Mouse (Mus musculus) E14TG2a.4 (cell line): ENCODE results near the gene Plekhg1.

Experiments
- H3K27me3 ChIP-seq: 2 replicates; pipeline ENCODE4 v1.6.1; 2014; ENCODE audit warnings: low read length, control low read depth; ENCODE audit not compliant: insufficient read depth
- H3K36me3 ChIP-seq: 2 replicates; pipeline ENCODE4 v1.6.1; 2014; ENCODE audit warnings: low read length, control low read depth; ENCODE audit not compliant: insufficient read depth
- H3K4me1 ChIP-seq: replicated peaks from 2 replicates; pipeline ENCODE4 v1.6.1; 2014; ENCODE audit warnings: low read depth, low read length, control low read depth
- H3K4me3 ChIP-seq: replicated peaks from 2 replicates; pipeline ENCODE4 v1.5.1; 2014; ENCODE audit warnings: mild to moderate bottlenecking, low read length
- H3K9me3 ChIP-seq: 2 replicates; pipeline ENCODE4 v1.6.1; 2014; ENCODE audit warnings: low read length, control low read depth
- CTCF ChIP-seq: conservative IDR thresholded peaks from 2 replicates; pipeline ENCODE4 v1.5.1; 2014; ENCODE audit warnings: low read length
- NANOG ChIP-seq: IDR thresholded peaks from 2 replicates; pipeline ENCODE4 v1.6.1; 2014; ENCODE audit warnings: borderline replicate concordance, low read length, mixed read lengths
- POU5F1 ChIP-seq: IDR thresholded peaks from 2 replicates; pipeline ENCODE4 v1.6.1; 2014; ENCODE audit warnings: low read length, borderline replicate concordance

Plekhg1 gene

DNA sequence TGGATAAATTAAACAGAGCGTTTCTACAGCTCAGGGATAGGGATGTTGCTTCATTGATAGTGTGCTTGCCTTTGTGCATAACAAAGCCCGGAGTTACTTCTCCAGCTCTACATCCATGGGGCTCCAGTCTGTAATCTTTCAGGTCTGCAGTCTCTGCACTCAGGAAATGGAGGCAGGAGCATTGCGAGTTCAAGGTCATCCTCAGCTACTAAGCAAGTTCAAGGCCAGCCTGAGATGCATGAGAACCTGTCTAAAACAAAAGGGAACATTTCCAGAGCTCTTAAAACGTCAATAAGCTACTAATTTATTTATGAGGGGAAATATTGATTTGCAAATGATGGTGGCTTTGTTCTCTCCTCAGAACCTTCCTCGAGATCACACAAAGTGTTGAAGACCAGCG lies 209.1 kb downstream of the Plekhg1 start:
- peak; percentile 8; the same call in 1 of the 2 replicates for TF ChIP-seq POU5F1
- no peak for TF ChIP-seq CTCF
- peak; percentile 68 for TF ChIP-seq NANOG
- no peaks in the 10 kb centered on the region for H3K27me3 ChIP-seq
- peaks cover 29% of the 10 kb centered on the region for H3K4me1 ChIP-seq
- H3K36me3 ChIP-seq: peaks cover 65% of the 10 kb centered on the region
- H3K4me3 ChIP-seq: no peak overlapping the region
- H3K9me3 ChIP-seq: no peaks in the 10 kb centered on the region

DNA sequence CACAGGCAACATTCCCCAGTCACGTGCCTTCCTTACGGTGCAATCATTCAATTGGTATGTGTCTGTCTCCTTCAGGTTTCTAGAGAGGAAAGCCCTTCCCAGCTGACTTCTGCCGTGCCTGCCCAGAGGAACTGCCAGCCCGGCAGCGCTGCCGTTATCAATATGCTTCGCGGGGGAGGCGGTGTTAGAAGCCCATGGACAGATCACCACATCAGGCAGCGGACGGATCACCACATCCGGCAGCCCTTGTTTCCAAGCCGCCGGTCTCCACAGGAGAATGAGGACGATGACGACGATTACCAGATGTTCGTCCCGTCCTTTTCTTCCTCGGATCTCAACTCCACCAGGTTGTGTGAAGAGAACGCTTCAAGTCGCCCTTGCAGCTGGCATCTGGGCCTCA lies 216.3 kb downstream of the Plekhg1 start:
- peaks cover 53% of the 10 kb centered on the region for H3K36me3 ChIP-seq
- H3K27me3 ChIP-seq: no peaks in the 10 kb centered on the region
- TF ChIP-seq NANOG: no peak
- no peak for TF ChIP-seq POU5F1
- TF ChIP-seq CTCF: no peak
- H3K9me3 ChIP-seq: no peaks in the 10 kb centered on the region
- H3K4me1 ChIP-seq: peaks cover 12% of the 10 kb centered on the region
- no peak overlapping the region for H3K4me3 ChIP-seq

DNA sequence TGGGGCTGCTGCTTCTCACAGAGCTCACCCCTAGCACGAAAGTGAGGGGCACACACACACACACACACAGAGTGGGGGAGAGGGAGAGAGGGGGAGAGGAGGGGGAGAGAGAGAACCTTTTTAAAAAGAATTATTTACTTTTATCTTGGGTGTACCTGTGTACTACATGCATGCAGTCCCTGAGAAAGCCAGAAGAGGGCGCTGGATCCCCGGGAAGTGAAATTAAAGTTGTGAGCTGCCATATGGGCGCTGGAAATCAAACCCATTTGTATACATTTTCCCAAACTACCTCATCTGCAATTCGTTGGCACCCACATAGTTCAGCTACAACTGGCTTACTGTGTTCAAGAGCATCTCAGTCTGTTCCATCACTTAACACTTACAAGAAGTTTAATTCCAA lies 218.4 kb downstream of the Plekhg1 start:
- Histone ChIP-seq H3K9me3 (no peaks in the 10 kb centered on the region), H3K27me3 (no peaks in the 10 kb centered on the region), H3K4me1 (peaks cover 16% of the 10 kb centered on the region), H3K4me3 (no peak overlapping the region), H3K36me3 (peaks cover 46% of the 10 kb centered on the region)
- TF ChIP-seq NANOG (no peak), CTCF (peak; percentile 85)

DNA sequence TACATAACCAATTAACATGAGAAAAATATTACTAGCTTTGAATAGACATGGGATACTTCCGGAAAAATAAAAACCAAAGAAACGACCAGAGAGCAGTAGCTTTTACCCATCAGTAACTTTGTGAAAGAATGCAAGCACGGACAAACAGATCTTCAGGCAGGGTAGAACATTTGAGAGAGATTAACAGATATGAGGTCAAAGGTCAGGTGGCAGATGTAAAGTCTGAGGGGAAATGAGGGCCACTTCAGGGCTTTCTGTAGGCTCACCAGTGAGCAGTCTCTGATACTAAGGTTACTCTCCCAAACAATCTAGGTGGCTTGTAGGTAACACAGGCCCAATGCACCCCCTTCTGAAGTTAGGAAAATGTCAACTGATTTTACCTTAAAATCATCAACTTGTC lies 228.9 kb downstream of the Plekhg1 start:
- Histone ChIP-seq H3K4me1 (peaks cover 18% of the 10 kb centered on the region), H3K36me3 (peaks cover 15% of the 10 kb centered on the region; the same call in 1 of the 2 replicates), H3K27me3 (no peaks in the 10 kb centered on the region), H3K9me3 (no peaks in the 10 kb centered on the region), H3K4me3 (no peak overlapping the region)
- TF ChIP-seq POU5F1: no peak
- TF ChIP-seq NANOG: no peak
- no peak for TF ChIP-seq CTCF

DNA sequence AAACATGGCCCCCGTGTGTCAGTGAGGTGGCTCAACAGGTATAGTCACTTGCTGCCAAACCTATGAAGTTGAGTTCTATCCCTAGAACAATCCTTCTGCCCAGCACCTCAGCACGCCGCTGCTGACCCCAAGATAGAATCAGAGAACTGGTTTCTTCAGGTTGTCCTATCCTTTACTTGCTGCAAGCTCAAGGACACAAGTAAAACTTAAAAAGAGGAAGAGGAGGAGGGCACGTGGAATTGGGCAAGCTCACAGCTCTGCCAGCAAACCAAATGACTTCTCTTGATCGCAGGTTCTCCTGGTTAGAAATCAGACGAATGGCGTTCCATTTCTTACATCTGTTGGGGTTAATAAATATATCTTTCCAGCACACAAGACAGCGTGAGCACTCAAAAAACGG lies 232.1 kb downstream of the Plekhg1 start:
- H3K36me3 ChIP-seq: peaks cover 14% of the 10 kb centered on the region; the same call in 1 of the 2 replicates
- no peak for TF ChIP-seq POU5F1
- no peak for TF ChIP-seq NANOG
- TF ChIP-seq CTCF: no peak
- H3K4me1 ChIP-seq: peaks cover 47% of the 10 kb centered on the region
- no peaks in the 10 kb centered on the region for H3K9me3 ChIP-seq
- no peaks in the 10 kb centered on the region for H3K27me3 ChIP-seq
- H3K4me3 ChIP-seq: peak overlapping the region; percentile 97

DNA sequence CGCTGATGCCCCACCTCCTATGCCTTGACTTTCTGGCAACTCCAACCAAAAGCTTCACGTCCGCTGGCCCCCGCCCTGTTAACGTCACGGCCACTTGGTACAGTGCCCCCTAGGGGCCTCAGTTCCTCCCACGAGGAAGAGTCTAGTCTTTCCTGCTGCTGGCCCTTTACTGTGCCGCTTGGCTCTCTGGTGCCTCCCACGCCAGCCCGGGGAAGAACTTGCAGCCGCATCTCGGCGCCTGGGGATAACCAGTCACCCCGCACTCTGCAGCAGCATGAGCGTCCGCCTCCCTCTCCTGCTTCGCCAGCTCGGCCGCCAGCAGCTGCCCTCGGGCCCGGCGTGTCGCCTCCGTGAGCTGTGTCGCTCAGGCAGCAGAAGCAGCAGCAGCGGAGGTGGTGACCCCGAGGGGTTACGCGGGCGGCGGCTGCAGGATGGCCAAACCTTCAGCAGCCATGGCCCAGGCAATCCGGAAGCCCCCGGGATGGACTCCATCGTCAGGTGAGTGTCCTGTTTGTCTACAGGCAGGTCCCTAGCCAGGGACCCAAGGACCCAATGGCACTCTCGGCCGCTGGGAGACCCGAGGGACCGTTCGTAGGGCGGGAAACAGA lies 232.9 kb downstream of the Plekhg1 start, which contains the start of gene Mthfd1l:
TSS of gene Mthfd1l (plus strand) at position 138 of the 608 bp plus-strand sequence.
- Histone ChIP-seq H3K36me3 (peaks cover 18% of the 10 kb centered on the region; the same call in 1 of the 2 replicates), H3K9me3 (no peaks in the 10 kb centered on the region), H3K4me3 (peak within 1 kb of the TSS; percentile 97), H3K4me1 (peaks cover 55% of the 10 kb centered on the region), H3K27me3 (no peaks in the 10 kb centered on the region)
- TF ChIP-seq POU5F1: no peak
- TF ChIP-seq NANOG: no peak
- peak; percentile 63 for TF ChIP-seq CTCF

DNA sequence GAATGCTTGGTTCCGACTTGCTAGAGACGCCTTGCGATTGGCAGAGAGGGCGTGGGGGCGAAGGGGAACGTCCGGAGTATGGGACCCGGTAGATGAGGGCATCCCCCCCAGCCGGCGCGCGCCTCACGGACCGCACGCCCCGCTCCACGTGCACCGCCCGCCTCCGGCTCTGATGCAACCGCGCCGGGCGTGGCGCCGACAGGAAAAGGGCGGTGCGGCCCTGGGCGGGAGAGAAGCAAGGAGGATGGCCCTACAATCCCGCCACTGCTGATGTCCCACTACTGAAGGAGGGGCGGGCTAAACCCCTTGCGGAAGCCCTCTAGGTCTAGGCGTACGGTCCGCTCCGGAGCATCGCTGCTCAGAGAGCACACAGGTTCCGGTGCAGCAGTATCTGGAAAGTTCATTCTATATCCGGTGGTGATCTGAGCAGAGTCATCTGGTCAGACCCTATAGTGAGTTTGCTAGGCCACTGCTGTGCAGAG lies 233.5 kb downstream of the Plekhg1 start:
- H3K4me1 ChIP-seq: peaks cover 60% of the 10 kb centered on the region
- TF ChIP-seq POU5F1 (no peak), CTCF (no peak), NANOG (no peak)

DNA sequence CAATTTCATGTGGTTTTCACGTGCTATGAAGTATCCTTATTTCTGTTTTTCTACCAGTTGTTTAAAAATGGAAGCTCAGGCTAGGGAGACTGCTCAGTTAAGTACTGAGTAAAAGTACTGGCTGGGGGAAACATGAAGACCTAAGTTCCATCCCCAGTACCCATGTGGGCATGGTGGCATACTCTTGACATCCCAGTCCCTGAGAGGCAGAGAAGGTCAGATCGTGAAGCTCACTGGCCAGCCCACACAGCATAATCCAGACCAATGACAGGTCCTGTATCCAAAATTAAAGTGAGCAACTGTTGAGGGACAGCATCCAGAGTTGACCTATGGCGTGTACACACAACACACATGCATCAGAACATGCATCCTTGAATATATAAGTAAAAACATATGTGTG lies 234.2 kb downstream of the Plekhg1 start:
- H3K9me3 ChIP-seq: peaks cover 6% of the 10 kb centered on the region
- TF ChIP-seq NANOG (no peak), POU5F1 (no peak), CTCF (no peak)

More for the DNA sequence above, 233.5 kb downstream of the Plekhg1 start:
- peak overlapping the region; percentile 97 for H3K4me3 ChIP-seq
- no peaks in the 10 kb centered on the region for H3K27me3 ChIP-seq
- H3K36me3 ChIP-seq: peaks cover 23% of the 10 kb centered on the region
- no peaks in the 10 kb centered on the region for H3K9me3 ChIP-seq

More for the DNA sequence above, 234.2 kb downstream of the Plekhg1 start:
- Histone ChIP-seq H3K4me3 (peak overlapping the region; percentile 97), H3K27me3 (no peaks in the 10 kb centered on the region), H3K36me3 (peaks cover 31% of the 10 kb centered on the region), H3K4me1 (peaks cover 60% of the 10 kb centered on the region)
